Mouse (Mus musculus): ENCODE measurements around the gene Kcnd3. TPM values are rescaled to one million over a fixed set of nuclear protein-coding genes. Genes with fewer than 3 reads are reported as not detected.

Gene Kcnd3
- polyA plus RNA-seq, 1 experiment from 2014 or later: 2.4 TPM

DNA sequence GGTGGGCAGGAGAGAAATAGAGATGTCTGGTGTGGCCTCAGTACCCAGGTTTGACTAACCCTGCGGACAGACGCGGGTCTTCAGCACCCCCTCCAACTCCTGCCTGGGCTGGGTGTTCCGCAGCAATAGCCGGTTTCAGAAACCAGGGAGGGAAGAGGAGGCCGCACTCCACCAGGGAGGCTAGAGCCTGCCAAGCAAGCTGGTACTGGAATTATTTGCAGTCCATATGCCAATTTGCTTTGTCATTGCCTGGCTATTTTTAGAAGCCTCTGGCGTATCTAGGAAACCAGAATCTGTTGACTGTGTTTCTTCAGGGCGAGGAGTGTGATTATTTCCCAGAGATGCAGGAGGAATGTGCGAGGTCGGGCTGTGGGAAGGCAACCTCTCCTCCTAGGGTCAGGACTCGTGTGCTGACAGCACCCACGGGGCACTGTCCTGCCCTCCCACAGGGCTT, 69.1 kb downstream of the Kcnd3 start:
- Histone ChIP-seq H3K4me2 (no peak overlapping the region), H3K27me3 (ENCODE audit: control insufficient read depth, insufficient read depth, low read length) (no peaks in the 10 kb centered on the region), H3K27ac (ENCODE audit: low read depth, low read length) (no peak overlapping the region), H3K9ac (ENCODE audit: low read length) (no peak overlapping the region), H3K36me3 (ENCODE audit: control insufficient read depth, insufficient read depth, low read length) (no peaks in the 10 kb centered on the region), H3K4me1 (ENCODE audit: control insufficient read depth, insufficient read depth, low read length) (no peaks in the 10 kb centered on the region), H3K9me3 (ENCODE audit: control insufficient read depth, low read length) (no peaks in the 10 kb centered on the region), H3K4me3 (ENCODE audit: low read depth, low read length) (no peak overlapping the region)
- DNase-seq (ENCODE audit: low spot score, missing footprints): peak; percentile 28
- 83% methylated on average over 12 of the region's 12 CpGs for WGBS
- no peak for ATAC-seq (ENCODE audit: low FRiP score)

GRCm38 (mm10) chr3:105521639-105522038, 69.5 kb downstream of the Kcnd3 start:
- ATAC-seq (ENCODE audit: low FRiP score): no peak
- no peak overlapping the region for H3K9ac ChIP-seq (ENCODE audit: low read length)
- H3K36me3 ChIP-seq (ENCODE audit: control insufficient read depth, insufficient read depth, low read length): no peaks in the 10 kb centered on the region
- no peak overlapping the region for H3K4me2 ChIP-seq
- 88% methylated on average over 4 of the region's 4 CpGs for WGBS
- peak; percentile 69 for DNase-seq (ENCODE audit: low spot score, missing footprints)
- no peak overlapping the region for H3K27ac ChIP-seq (ENCODE audit: low read depth, low read length)
- H3K9me3 ChIP-seq (ENCODE audit: control insufficient read depth, low read length): no peaks in the 10 kb centered on the region
- no peak overlapping the region for H3K4me3 ChIP-seq (ENCODE audit: low read depth, low read length)
- H3K4me1 ChIP-seq (ENCODE audit: control insufficient read depth, insufficient read depth, low read length): no peaks in the 10 kb centered on the region
- no peaks in the 10 kb centered on the region for H3K27me3 ChIP-seq (ENCODE audit: control insufficient read depth, insufficient read depth, low read length)

- H3K4me2 ChIP-seq: no peak overlapping the region
- ATAC-seq (ENCODE audit: low FRiP score) (no peak), DNase-seq (ENCODE audit: low spot score, missing footprints) (peak; percentile 77)
- no peak overlapping the region for H3K9ac ChIP-seq (ENCODE audit: low read length)
- no peaks in the 10 kb centered on the region for H3K27me3 ChIP-seq (ENCODE audit: control insufficient read depth, insufficient read depth, low read length)
- no peaks in the 10 kb centered on the region for H3K9me3 ChIP-seq (ENCODE audit: control insufficient read depth, low read length)
- no peaks in the 10 kb centered on the region for H3K36me3 ChIP-seq (ENCODE audit: control insufficient read depth, insufficient read depth, low read length)
- no peak overlapping the region for H3K4me3 ChIP-seq (ENCODE audit: low read depth, low read length)
- H3K27ac ChIP-seq (ENCODE audit: low read depth, low read length): 0 out of 2 replicates have a peak overlapping the region, but pooled peaks have one; percentile 5
- peaks cover 34% of the 10 kb centered on the region for H3K4me1 ChIP-seq (ENCODE audit: control insufficient read depth, insufficient read depth, low read length)
- WGBS: 42% methylated on average over 8 of the region's 8 CpGs
Measured at GRCm38 (mm10) chr3:105528860-105529259, 76.7 kb downstream of the Kcnd3 start.

- no peak overlapping the region for H3K4me2 ChIP-seq
- no peaks in the 10 kb centered on the region for H3K9me3 ChIP-seq (ENCODE audit: control insufficient read depth, low read length)
- H3K4me3 ChIP-seq (ENCODE audit: low read depth, low read length): no peak overlapping the region
- peaks cover 34% of the 10 kb centered on the region for H3K4me1 ChIP-seq (ENCODE audit: control insufficient read depth, insufficient read depth, low read length)
- H3K9ac ChIP-seq (ENCODE audit: low read length): no peak overlapping the region
- H3K36me3 ChIP-seq (ENCODE audit: control insufficient read depth, insufficient read depth, low read length): no peaks in the 10 kb centered on the region
- H3K27me3 ChIP-seq (ENCODE audit: control insufficient read depth, insufficient read depth, low read length): no peaks in the 10 kb centered on the region
- peak overlapping the region; percentile 40 for H3K27ac ChIP-seq (ENCODE audit: low read depth, low read length)
- ATAC-seq (ENCODE audit: low FRiP score): peak; percentile 71
- 8% methylated on average over 5 of the region's 5 CpGs for WGBS
- peak; percentile 89 for DNase-seq (ENCODE audit: low spot score, missing footprints)
Measured at GRCm38 (mm10) chr3:105529700-105530099, 77.6 kb downstream of the Kcnd3 start.

GRCm38 (mm10) chr3:105530363-105531130, 78.4 kb downstream of the Kcnd3 start:
- Histone ChIP-seq H3K4me3 (ENCODE audit: low read depth, low read length) (no peak overlapping the region), H3K4me2 (peak overlapping the region; percentile 23), H3K9ac (ENCODE audit: low read length) (no peak overlapping the region), H3K4me1 (ENCODE audit: control insufficient read depth, insufficient read depth, low read length) (peaks cover 34% of the 10 kb centered on the region), H3K9me3 (ENCODE audit: control insufficient read depth, low read length) (no peaks in the 10 kb centered on the region), H3K36me3 (ENCODE audit: control insufficient read depth, insufficient read depth, low read length) (no peaks in the 10 kb centered on the region), H3K27ac (ENCODE audit: low read depth, low read length) (0 out of 2 replicates have a peak overlapping the region, but pooled peaks have one; percentile 1), H3K27me3 (ENCODE audit: control insufficient read depth, insufficient read depth, low read length) (no peaks in the 10 kb centered on the region)
- WGBS: 20% methylated on average over 11 of the region's 11 CpGs
- ATAC-seq (ENCODE audit: low FRiP score): peak; percentile 81
- DNase-seq (ENCODE audit: low spot score, missing footprints): peak; percentile 93

GRCm38 (mm10) chr3:105538406-105538805, 86.3 kb downstream of the Kcnd3 start:
- Histone ChIP-seq H3K36me3 (ENCODE audit: control insufficient read depth, insufficient read depth, low read length) (no peaks in the 10 kb centered on the region), H3K27me3 (ENCODE audit: control insufficient read depth, insufficient read depth, low read length) (no peaks in the 10 kb centered on the region), H3K4me1 (ENCODE audit: control insufficient read depth, insufficient read depth, low read length) (peaks cover 8% of the 10 kb centered on the region), H3K27ac (ENCODE audit: low read depth, low read length) (no peak overlapping the region; the same call in 1 of the 2 replicates), H3K9me3 (ENCODE audit: control insufficient read depth, low read length) (no peaks in the 10 kb centered on the region), H3K4me3 (ENCODE audit: low read depth, low read length) (no peak overlapping the region), H3K4me2 (no peak overlapping the region), H3K9ac (ENCODE audit: low read length) (no peak overlapping the region)
- no peak for DNase-seq (ENCODE audit: low spot score, missing footprints)
- WGBS: 50% methylated on average over 6 of the region's 6 CpGs
- 0 out of 2 replicates have a peak, but pooled peaks have one; percentile 10 for ATAC-seq (ENCODE audit: low FRiP score)

GRCm38 (mm10) chr3:105538819-105539607, 86.9 kb downstream of the Kcnd3 start:
- 22% methylated on average over 13 of the region's 13 CpGs for WGBS
- Histone ChIP-seq H3K27me3 (ENCODE audit: control insufficient read depth, insufficient read depth, low read length) (no peaks in the 10 kb centered on the region), H3K9ac (ENCODE audit: low read length) (no peak overlapping the region), H3K4me1 (ENCODE audit: control insufficient read depth, insufficient read depth, low read length) (peaks cover 6% of the 10 kb centered on the region), H3K4me3 (ENCODE audit: low read depth, low read length) (no peak overlapping the region), H3K36me3 (ENCODE audit: control insufficient read depth, insufficient read depth, low read length) (no peaks in the 10 kb centered on the region), H3K9me3 (ENCODE audit: control insufficient read depth, low read length) (no peaks in the 10 kb centered on the region), H3K4me2 (no peak overlapping the region), H3K27ac (ENCODE audit: low read depth, low read length) (no peak overlapping the region; the same call in 1 of the 2 replicates)
- peak; percentile 83 for ATAC-seq (ENCODE audit: low FRiP score)
- DNase-seq (ENCODE audit: low spot score, missing footprints): peak; percentile 83

GRCm38 (mm10) chr3:105542741-105543140, 90.6 kb downstream of the Kcnd3 start:
- Histone ChIP-seq H3K9me3 (ENCODE audit: control insufficient read depth, low read length) (no peaks in the 10 kb centered on the region), H3K4me1 (ENCODE audit: control insufficient read depth, insufficient read depth, low read length) (peaks cover 8% of the 10 kb centered on the region), H3K27ac (ENCODE audit: low read depth, low read length) (no peak overlapping the region), H3K4me3 (ENCODE audit: low read depth, low read length) (no peak overlapping the region), H3K4me2 (no peak overlapping the region), H3K9ac (ENCODE audit: low read length) (no peak overlapping the region), H3K36me3 (ENCODE audit: control insufficient read depth, insufficient read depth, low read length) (no peaks in the 10 kb centered on the region), H3K27me3 (ENCODE audit: control insufficient read depth, insufficient read depth, low read length) (no peaks in the 10 kb centered on the region)
- ATAC-seq (ENCODE audit: low FRiP score) (no peak), DNase-seq (ENCODE audit: low spot score, missing footprints) (peak; percentile 44)
- WGBS: 73% methylated on average over 4 of the region's 4 CpGs

- WGBS: 95% methylated on average over 1 of the region's 1 CpGs
- H3K36me3 ChIP-seq (ENCODE audit: control insufficient read depth, insufficient read depth, low read length): no peaks in the 10 kb centered on the region
- H3K27me3 ChIP-seq (ENCODE audit: control insufficient read depth, insufficient read depth, low read length): no peaks in the 10 kb centered on the region
- no peak overlapping the region for H3K9ac ChIP-seq (ENCODE audit: low read length)
- DNase-seq (ENCODE audit: low spot score, missing footprints) (peak; percentile 54), ATAC-seq (ENCODE audit: low FRiP score) (no peak)
- H3K4me3 ChIP-seq (ENCODE audit: low read depth, low read length): no peak overlapping the region
- H3K4me2 ChIP-seq: no peak overlapping the region
- no peak overlapping the region for H3K27ac ChIP-seq (ENCODE audit: low read depth, low read length)
- H3K9me3 ChIP-seq (ENCODE audit: control insufficient read depth, low read length): no peaks in the 10 kb centered on the region
- 0 out of 2 replicates have a peak, but pooled peaks cover 2% of the 10 kb centered on the region for H3K4me1 ChIP-seq (ENCODE audit: control insufficient read depth, insufficient read depth, low read length)
Measured at GRCm38 (mm10) chr3:105544106-105544505, 92.0 kb downstream of the Kcnd3 start.
